Mouse (Mus musculus) telencephalon, adult 2 months (tissue): ENCODE results near the gene Rab1a.
"Not testable (repeated sequence)": the region's sequence is repeated elsewhere in the genome, so short reads cannot be mapped to it uniquely, and the experiment has no call there.

Experiments
- DNase-seq: peaks from one replicate; pipeline ENCODE4 v3.0.0-alpha.2; 2011; ENCODE audit warnings: low read depth, low spot score

Rab1a gene

DNA sequence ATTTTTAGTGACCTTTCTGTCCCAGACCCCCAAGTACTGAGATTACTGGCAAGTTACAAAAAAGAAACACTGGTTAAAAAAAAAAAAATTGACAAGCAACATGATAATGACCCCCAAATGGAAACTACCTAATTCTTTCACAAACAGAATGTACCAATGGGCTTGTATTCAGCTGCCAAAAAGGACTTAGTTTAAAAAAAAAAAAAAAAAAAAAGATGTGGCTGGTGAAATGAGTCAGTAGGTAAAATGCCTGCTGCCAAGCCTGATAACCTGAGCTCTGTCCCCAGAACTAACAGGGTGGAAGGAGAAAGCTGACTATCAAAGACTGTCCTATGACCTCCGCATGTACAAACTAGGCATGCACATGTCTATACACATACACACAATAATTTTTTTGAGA is 16.0 kb downstream of the Rab1a start:
- DNase-seq, result no peak

DNA sequence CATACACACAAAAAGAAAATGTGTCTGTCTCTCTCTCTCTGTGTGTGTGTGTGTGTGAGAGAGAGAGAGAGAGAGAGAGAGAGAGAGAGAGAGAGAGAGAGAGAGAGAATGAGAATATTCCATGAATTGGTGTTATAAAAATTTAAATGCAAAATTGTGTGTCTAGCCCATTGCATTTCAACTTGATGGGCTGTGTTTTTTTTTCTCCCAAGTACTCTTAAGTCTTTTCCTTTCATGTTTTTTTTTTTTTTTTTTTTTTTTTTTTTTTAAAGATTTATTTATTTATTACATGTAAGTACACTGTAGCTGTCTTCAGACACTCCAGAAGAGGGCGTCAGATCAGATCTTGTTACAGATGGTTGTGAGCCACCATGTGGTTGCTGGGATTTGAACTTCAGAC is 20.4 kb downstream of the Rab1a start:
- not testable (repeated sequence) for DNase-seq

DNA sequence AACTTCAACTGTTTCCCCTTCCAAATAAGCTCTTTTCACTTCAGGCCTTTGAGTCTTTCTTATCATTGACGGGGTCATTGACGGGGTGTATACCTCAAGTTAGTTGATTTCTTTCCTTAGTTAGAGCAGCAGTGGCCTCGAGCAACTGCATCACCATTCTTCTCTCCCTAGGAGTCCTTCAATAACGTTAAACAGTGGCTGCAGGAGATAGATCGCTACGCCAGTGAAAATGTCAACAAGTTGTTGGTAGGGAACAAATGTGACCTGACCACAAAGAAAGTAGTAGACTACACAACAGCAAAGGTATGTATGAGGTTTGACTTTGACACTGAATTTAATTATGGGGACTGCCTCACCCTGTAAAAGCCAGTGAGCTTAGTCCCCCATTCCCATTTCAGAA is 23.0 kb downstream of the Rab1a start:
- DNase-seq, result no peak

DNA sequence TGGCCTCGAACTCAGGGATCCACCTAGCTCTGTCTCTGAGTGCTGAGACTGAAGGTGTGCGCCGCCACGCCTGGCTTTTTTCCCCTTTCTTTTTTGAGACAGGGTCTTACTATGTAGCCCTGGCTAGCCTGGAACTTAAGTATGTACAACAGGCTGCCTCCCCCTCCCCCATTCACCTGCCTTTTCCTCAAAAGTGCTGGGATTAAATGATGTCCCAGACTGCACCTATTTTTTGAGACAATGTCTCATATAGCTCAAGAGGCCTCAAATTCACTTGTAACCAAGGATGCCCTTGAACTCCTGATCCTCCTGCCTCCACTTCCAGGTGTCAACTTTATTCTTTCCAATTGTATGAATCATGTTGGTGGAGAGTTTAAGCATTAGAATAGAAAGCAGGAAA is 24.7 kb downstream of the Rab1a start:
- DNase-seq, result no peak

DNA sequence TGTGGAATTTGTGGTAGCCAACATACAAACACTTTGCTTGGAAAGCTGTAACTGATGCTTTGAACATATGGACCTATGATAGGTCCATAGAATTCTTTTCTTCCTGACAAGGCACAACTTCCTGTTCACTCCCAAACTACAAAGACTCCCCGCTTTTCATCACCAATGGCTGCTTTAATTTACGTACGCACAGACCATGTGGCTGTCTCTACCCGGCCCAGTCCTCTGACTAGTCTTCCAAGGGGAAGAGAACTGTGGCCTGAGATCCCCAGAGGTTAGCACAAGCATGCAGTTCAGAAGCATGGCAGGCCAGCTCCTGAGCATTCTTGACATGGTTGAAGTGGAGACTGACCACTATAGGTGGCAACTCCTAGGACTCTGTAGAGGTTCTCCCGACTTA is 27.4 kb downstream of the Rab1a start:
- no peak for DNase-seq

DNA sequence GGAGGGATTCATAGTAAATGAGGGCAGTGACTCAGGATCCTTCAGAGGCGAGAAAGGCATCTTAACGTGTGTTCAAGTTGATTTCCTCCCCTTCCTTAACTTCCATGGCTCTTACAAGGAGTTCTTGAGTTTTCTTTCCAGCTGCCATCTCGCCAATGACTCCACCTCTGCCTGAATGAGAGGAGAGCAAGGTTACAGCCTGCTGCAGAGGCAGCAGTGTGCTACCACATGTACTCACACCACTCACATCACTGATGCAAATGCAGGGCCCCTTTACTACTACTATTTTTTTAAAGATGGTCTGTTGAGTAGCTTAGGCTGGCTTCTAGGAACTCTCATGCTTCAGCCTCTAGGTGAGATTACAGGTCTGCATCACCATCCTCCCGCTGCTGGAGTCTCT is 28.1 kb downstream of the Rab1a start:
- no peak for DNase-seq

DNA sequence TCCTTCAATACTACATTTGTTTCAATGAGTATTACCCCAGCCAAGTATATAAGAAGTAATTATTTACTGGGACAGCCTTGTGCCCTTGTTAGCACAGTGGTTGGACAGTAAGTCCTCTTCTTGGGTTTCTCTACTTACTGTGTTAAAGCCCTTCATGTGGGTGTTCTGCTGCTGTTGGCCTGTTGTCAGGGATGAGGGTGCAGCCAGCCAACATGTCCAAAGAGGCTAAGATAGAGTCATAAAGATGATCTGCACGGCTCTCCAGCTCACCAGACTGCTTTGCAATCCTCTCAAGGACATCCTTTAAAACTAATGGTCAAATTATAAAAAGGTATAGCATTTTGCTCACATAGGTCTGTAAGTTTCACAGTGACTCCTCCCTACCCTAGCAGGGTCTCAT is 29.1 kb downstream of the Rab1a start:
- DNase-seq, result no peak

DNA sequence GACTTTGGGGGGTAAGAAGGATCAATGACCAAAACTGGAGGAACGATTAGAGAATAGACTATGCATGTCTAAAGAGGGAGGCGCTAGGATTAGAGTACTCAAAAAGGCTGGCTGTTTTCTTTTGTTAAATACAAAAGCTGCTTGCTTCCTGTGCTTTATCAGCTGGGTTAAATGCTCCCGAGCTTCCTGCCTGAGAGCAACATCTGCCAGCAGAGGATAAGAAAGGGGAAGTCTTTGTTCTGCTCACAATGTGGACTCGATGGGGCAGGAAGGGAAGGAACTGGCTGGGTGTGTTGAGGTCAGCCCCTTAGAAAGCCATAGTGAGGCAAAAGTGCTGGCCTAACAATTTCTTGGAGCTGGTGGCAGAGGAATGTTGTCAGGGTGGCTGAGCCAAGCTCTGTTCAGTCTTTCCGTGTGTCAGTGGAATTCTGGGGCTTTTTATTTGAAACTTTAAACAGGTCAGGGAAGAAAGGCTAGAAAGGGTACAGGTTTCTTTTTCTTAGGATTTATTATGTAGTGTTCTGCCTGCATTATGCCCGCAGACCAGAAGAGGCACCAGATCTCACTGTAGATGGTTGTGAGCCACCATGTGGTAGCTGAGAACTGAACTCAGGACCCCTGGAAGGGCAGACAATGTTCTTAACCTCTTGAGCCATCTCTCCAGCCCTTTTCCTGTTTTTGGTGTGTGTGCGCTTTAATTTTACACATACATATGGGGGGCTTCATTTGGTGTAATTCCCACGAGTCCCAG is 30.1 kb downstream of the Rab1a start:
- peak; percentile 41 for DNase-seq

DNA sequence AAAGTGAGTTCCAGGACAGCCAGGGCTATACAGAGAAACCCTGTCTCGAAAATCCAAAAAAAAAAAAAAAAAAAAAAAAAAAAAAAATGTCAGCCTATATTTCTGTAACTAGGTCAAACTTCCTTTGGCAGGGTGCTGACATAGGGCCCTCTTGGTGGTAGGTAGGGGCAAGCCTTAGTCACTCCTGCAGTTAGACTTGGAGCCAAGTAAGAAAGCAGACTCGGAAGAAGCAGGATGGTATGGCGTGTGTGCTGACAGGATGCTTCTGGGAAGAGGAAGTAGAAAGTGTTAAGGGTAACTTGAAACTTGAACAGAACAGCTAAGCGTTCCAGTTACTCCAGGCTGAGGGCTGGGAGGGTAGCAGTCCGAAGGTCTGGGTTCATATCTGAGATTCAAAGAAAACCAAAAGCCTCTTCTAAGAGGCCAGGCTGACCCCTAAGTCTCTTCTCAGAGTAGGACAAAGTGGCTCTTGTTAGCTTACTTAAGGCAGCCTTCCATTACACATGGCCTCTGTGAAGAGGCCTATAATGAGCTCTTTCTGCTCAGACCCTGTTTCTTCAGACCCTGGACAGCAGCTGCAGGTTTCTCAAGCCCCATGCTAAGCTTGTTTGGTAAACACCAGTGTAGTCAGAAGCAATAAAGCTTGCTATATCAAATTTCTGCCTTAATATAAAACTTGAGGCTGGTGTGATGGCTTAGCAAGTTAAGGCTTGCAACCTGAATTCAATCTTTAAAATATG is 31.0 kb downstream of the Rab1a start:
- no peak for DNase-seq

DNA sequence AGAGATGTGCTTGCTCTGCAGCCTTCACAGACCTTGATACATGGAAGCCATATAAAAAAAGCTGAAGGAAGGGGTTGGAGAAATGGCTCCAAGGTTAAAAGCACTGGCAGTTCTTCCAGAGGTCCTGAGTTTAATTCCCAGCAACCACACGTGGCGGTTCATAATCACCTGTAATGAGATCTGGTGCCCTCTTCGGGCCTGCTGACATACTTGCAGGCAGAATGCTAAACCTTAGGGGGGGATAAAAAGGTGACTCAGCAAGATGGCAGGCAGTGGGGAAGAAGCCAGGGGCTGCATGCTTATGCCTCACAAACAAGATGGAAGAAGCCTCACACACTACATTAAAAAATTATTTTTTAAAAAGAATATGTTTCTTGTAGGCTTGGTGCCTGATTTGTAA is 33.0 kb downstream of the Rab1a start:
- DNase-seq, result no peak

DNA sequence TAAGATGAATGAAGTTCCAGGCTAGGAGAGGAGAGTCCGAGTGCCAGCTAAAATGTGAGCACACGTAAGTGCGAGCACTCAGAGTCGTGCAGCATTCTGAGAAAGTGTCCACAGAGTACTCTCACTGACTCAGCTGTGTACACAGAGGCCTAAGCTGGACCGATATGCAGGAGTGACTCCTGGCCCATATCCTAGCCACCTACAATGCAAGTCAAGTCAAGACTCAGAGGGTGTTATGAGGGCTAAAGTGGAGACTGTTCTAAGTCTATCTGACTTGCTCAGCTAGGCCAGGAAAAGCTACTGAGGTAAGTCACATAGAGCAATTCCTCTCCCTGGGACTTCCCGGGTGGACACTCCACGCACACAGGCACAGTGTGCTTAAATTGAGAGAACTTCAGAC is 35.8 kb downstream of the Rab1a start:
- DNase-seq, result no peak

DNA sequence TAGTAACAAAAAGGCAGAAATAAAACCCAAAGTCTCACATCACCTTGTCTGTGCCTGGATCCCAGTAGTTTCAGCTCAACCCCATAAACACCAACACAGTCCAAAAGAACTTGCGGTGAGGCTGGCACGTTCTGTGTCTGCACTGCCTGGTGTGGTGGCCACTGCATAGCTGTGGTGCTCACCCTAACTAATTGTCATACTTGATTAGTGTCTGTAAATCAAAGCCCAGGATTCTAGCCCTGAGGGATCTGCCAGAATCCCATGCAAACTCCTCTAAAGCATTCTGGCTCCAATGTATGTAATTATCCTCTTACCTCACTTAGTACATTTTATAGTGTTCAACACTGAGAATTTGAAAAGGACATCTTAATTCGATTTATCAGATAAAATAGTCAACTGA is 36.7 kb downstream of the Rab1a start:
- no peak for DNase-seq

DNA sequence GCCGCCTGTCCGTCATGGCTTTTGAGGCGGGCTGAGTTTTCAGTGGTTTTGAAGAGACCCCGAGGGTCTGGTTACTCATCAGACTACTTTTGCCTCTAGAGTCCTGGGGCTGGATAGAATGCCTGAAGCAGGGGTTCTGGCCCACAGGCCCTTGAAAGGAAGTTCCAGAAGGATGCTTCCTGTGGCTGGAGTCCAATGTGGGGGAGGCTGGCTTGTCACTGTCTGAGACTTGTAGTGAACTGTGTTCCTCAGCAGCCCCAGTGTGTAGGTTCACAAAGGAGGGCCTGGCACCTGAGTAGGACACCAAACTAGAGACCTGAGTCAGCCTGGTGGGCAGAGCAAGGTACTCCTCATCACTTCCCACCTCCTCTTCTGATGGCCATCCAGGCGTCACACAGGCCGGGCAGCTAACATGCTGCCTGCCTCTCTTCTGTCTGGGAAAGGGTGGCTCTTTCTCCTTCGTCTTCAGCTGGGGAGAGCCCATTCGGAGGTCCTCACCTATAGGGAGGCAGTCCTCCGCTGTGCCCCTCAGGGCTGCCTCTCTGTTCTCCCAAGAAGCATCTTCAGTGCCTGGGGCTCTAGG is 38.1 kb downstream of the Rab1a start:
- no peak for DNase-seq

DNA sequence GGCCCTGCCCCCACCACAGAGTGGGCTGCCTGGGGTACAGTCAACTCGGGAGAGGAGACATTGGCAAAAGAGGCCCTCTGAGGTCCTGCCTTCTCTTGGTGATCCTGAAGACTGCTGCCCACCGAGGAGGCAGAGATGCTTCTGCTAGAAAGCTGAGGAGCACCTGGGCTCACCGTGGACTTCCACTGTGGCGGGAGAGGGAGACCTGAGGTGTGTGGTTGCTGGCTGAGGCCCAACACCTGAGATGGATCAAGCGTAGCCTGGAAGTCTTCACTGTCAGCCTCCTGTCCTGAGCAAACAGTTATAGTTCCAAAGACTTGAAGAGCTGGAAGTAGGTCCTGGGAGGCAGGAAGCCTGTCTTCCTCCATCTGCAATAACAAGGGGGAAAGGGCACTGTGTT is 39.1 kb downstream of the Rab1a start:
- no peak for DNase-seq

DNA sequence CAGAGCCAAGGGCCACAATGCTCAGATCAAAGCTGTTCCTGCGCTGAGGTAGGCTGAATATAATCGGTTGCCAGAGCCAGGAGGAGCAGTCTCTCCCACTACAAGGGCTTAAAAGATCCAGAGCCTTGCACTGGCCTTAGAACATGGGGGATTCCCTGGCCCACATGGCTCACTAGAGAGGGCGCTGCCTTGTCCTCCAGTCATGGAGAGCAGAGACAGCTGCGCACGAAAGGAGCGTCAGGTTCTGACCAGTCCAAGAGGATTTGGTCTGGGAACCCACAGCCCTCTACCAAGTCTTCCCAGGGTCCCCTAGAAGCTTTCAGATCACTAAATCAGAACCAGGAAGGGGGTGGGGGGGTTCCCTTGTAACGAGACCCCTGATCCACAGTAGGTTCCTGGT is 40.1 kb downstream of the Rab1a start:
- DNase-seq, result no peak

DNA sequence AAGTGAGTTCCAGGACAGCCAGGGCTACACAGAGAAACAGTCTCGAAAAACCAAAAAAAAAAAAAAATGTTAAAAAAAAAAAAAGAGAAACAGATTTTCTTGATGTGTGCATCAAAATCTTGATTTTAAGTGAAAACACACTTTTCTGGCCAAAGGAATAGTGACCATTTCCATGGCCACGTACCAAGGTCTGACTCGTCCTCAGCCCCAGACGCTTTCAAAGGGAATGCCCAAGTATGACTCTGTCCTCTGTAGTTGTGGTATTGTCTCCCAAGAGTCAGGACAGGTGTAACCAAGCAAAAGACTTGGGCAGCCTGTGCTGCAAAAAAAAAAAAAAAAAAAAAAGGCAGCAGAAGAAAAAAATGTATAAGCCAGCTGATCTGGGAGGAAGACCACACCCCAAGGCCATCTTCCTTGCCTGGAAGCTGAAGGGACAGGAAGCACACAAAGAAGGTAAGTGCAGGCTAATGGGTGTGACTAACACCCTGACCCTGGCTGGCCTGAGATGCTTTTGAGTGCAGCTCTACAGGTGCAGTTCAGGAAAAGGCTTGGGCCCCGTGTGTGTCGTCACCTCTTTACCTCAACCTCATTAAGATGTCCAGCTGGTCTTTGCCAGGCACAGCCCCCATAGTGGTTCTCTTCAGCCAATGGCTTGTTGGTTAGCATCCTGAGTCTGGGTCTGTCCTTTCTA is 41.3 kb downstream of the Rab1a start:
- no peak for DNase-seq

DNA sequence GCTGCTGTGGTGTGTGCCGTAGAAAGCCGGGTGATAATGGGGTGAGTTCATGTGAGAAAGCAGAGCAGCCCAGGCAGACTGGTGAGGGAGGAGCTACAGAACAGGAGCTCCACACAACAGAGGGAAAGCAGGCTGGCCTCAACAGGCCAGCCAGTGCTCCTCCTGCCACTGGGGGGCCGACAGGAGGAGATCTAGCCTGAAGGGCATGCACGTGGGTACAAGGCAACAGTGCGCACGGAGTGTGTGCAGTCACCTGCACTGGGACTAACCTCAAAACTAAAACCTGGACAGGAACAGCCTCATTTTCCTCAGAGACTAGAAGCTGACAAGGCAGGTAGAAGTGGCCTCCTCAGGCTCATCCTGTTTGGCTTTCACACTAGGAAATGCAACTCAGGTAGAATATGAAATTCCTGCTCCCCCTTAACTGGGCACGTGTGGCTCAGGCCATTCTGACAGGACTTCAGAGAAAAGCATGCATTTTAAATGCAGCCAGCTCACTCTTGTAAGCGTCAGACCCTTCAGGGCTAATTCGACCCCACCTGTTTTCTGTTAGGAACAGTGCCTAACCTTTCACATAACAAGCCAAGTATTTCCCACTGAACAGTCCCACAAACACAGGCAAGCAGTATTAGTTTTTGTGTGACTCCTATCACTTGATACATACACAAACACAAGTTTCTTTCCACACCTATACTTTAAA is 42.1 kb downstream of the Rab1a start:
- DNase-seq, result no peak

DNA sequence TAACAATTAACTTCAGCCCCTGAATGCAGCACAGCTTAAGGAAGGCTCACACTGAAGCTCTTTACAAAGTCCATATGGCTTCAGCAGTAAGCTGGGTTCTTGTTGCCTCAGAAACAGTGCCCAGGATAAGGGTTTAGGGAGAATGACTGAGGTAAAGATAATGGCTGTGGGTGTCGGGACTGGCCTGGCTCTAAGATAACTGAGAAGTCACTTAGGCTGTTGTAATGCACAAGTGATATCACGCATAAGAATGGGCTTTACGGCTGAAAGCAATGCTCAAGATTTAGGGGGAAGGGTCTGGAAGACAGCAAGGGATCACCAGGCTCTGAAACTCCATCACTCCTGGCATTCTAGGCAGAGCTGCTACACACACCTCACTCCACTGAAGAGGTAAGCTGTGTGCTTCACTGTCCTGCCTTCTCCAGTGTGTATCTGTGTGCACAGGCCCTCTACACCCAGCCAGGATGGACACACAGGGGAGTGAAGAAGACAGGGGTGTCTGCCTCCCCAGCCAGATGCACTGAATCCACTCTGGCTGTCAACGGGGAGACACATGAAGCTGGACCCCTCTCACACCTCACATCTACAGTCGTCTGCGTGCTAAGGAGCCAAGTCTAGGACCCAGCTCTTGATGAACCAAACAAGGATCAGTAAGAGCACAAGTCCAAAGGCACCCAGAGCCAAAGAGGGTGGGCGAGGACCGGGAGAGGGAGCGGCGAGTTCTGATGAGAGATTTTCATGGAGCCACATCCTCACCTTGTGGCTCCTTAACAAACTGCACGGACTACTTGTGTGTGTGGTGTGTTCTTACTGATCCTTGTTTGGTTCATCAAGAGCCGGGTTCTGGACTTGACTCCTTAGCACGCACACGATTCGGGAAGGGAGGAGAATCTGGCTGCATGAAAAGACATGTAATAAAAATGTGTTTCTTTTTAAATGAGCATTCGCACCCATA is 43.4 kb downstream of the Rab1a start:
- no peak for DNase-seq

DNA sequence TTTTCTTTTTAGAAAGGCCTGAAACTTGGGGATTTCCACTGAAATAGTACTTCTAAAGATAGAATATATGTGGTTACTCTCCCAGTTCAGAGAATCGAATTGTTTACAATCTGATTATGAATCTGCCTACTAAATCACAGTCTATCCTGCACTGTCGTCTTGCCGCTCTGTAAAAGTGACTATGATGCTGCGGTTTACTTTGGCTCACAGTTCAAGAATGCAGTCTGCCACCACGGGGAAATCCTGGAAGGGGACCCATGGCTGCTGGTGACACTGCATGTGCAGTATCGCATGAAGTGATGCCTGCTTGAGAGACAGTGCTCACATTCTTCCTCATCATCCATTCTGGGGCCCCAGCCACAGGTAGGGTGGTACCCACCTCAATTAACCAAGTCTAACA is 44.1 kb downstream of the Rab1a start:
- no peak for DNase-seq

DNA sequence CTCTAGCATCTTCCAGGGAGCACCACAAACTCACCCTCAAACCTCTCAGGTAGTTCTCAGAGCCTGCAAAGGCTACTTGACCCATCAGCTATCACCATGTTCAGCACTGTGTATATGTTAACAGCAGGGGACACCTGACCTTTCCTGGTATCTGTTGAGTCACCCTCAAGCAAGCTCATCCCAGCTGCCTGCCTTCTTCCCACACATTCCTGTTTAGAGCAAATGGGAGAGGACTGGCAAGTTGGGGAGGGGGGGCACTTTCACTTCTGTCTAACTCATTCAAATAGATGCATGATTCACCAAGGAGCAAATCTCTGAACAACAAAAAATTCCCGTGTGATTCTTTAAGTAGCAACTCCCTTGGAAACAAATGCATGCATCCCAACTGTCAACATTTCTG is 45.4 kb downstream of the Rab1a start:
- peak; percentile 48 for DNase-seq
